ENCODE assay signal across 7 mouse cellular contexts in genomic region chr15:77839529-77840286, GRCm38 (mm10). TPM values are rescaled to one million over a fixed set of nuclear protein-coding genes. Genes with fewer than 3 reads are reported as not detected.
DNase-seq lines count a peak whose midpoint lies in the region; ATAC-seq lines count a peak whose summit lies in the region.

No protein-coding gene starts in this region.

- H3K36me3 ChIP-seq in lung, embryonic 15.5 days: no peaks in the 10 kb centered on the region
- no peaks in the 10 kb centered on the region for H3K36me3 ChIP-seq in embryonic facial prominence, embryonic 14.5 days (ENCODE audit: control insufficient read depth, insufficient read depth, low read length)
- H3K36me3 ChIP-seq in intestine, embryonic 14.5 days (ENCODE audit: control insufficient read depth, insufficient read depth, low read length): no peaks in the 10 kb centered on the region
- no peaks in the 10 kb centered on the region for H3K36me3 ChIP-seq in neural tube, embryonic 14.5 days (ENCODE audit: control insufficient read depth, insufficient read depth, low read length)

- peaks cover 66% of the 10 kb centered on the region for H3K4me1 ChIP-seq in lung, embryonic 15.5 days
- H3K4me1 ChIP-seq in embryonic facial prominence, embryonic 14.5 days (ENCODE audit: control insufficient read depth, insufficient read depth, low read length): peaks cover 42% of the 10 kb centered on the region
- H3K4me1 ChIP-seq in intestine, embryonic 14.5 days (replicated peaks; ENCODE audit: control insufficient read depth, insufficient read depth, low read length): peaks cover 60% of the 10 kb centered on the region
- peaks cover 26% of the 10 kb centered on the region for H3K4me1 ChIP-seq in neural tube, embryonic 14.5 days (ENCODE audit: control insufficient read depth, insufficient read depth, low read length)

- peak overlapping the region; percentile 97 for H3K27ac ChIP-seq in lung, embryonic 15.5 days
- H3K27ac ChIP-seq in embryonic facial prominence, embryonic 14.5 days (replicated peaks; ENCODE audit: low read depth, low read length): peak overlapping the region; percentile 61
- H3K27ac ChIP-seq in intestine, embryonic 14.5 days (ENCODE audit: low read depth): peak overlapping the region; percentile 92
- no peak overlapping the region for H3K27ac ChIP-seq in neural tube, embryonic 14.5 days (ENCODE audit: low read depth, low read length)

- no peaks in the 10 kb centered on the region for H3K9me3 ChIP-seq in lung, embryonic 15.5 days
- H3K9me3 ChIP-seq in embryonic facial prominence, embryonic 14.5 days (ENCODE audit: control insufficient read depth, low read length): no peaks in the 10 kb centered on the region
- no peaks in the 10 kb centered on the region for H3K9me3 ChIP-seq in intestine, embryonic 14.5 days (ENCODE audit: control insufficient read depth, low read length)
- H3K9me3 ChIP-seq in neural tube, embryonic 14.5 days (ENCODE audit: control insufficient read depth, low read length): no peaks in the 10 kb centered on the region

- H3K4me2 ChIP-seq in lung, embryonic 15.5 days: peak overlapping the region; percentile 84
- H3K4me2 ChIP-seq in embryonic facial prominence, embryonic 14.5 days (ENCODE audit: low read depth, low read length): peak overlapping the region; percentile 70
- H3K4me2 ChIP-seq in intestine, embryonic 14.5 days (ENCODE audit: low read length): peak overlapping the region; percentile 86
- peak overlapping the region; percentile 85 for H3K4me2 ChIP-seq in neural tube, embryonic 14.5 days (ENCODE audit: low read depth, low read length)

- ATAC-seq in lung, embryonic 15.5 days (ENCODE audit: borderline replicate concordance, extremely low read depth, low FRiP score, low TSS enrichment): no peak
- no peak for ATAC-seq in embryonic facial prominence, embryonic 14.5 days (ENCODE audit: low read depth)
- no peak for ATAC-seq in intestine, embryonic 14.5 days (replicated peaks; ENCODE audit: low FRiP score, low TSS enrichment, low read depth)
- no peak for ATAC-seq in neural tube, embryonic 14.5 days (ENCODE audit: low read depth)

- no peaks in the 10 kb centered on the region for H3K27me3 ChIP-seq in lung, embryonic 15.5 days
- H3K27me3 ChIP-seq in embryonic facial prominence, embryonic 14.5 days (replicated peaks; ENCODE audit: control insufficient read depth, insufficient read depth, low read length): no peaks in the 10 kb centered on the region
- no peaks in the 10 kb centered on the region for H3K27me3 ChIP-seq in intestine, embryonic 14.5 days (replicated peaks; ENCODE audit: control insufficient read depth, insufficient read depth, low read length)
- H3K27me3 ChIP-seq in neural tube, embryonic 14.5 days (ENCODE audit: control insufficient read depth, insufficient read depth, low read length): no peaks in the 10 kb centered on the region

- H3K4me3 ChIP-seq in lung, embryonic 15.5 days: peak overlapping the region; percentile 87
- peak overlapping the region; percentile 93 for H3K4me3 ChIP-seq in embryonic facial prominence, embryonic 14.5 days (ENCODE audit: low read depth, low read length)
- H3K4me3 ChIP-seq in intestine, embryonic 14.5 days (ENCODE audit: low read depth, low read length): peak overlapping the region; percentile 90
- peak overlapping the region; percentile 7; the same call in 1 of the 2 replicates for H3K4me3 ChIP-seq in neural tube, embryonic 14.5 days (ENCODE audit: low read depth, low read length)

- WGBS in lung, embryonic 15.5 days: 18% methylated on average over 10 of the region's 10 CpGs
- WGBS in embryonic facial prominence, embryonic 14.5 days: 17% methylated on average over 10 of the region's 10 CpGs
- WGBS in intestine, embryonic 14.5 days: 14% methylated on average over 10 of the region's 10 CpGs
- 10% methylated on average over 10 of the region's 10 CpGs for WGBS in neural tube, embryonic 14.5 days

- no peak for DNase-seq in lung, postnatal 14 days
- no peak for DNase-seq in embryonic facial prominence, embryonic 14.5 days (ENCODE audit: low spot score)
- DNase-seq in intestine, embryonic 14.5 days (ENCODE audit: low spot score): no peak
- DNase-seq in right cerebral cortex, adult 2 months (ENCODE audit: low spot score in 2 of 2): no peak
- no peak for DNase-seq in spleen, postnatal 14 days (ENCODE audit: low spot score in 2 of 2)

- peak overlapping the region; percentile 97 for H3K9ac ChIP-seq in lung, embryonic 15.5 days
- H3K9ac ChIP-seq in embryonic facial prominence, embryonic 14.5 days (ENCODE audit: low read depth, low read length): peak overlapping the region; percentile 20; the same call in 1 of the 2 replicates
- H3K9ac ChIP-seq in intestine, embryonic 14.5 days (ENCODE audit: low read length): peak overlapping the region; percentile 95
- H3K9ac ChIP-seq in neural tube, embryonic 14.5 days (replicated peaks; ENCODE audit: low read depth, low read length): peak overlapping the region; percentile 25; the same call in 1 of the 2 replicates

RNA-seq across cellular contexts. Expression of gene Myh9, which starts 2.3 kb away (rescaled TPM):
- polyA plus RNA-seq in lung, embryonic 15.5 days (2015; fragmentation: Nextera tagmentation; extraction: Ambion mirVana): 62.5 and 67.7 TPM in 2 replicates
- polyA plus RNA-seq in embryonic facial prominence, embryonic 14.5 days (2014; fragmentation: Nextera tagmentation; extraction: Ambion mirVana): 48.8 and 53.7 TPM in 2 replicates
- 67.9 and 72.2 TPM in 2 replicates for polyA plus RNA-seq in intestine, embryonic 14.5 days (2014; fragmentation: Nextera tagmentation; extraction: Ambion mirVana)
- 9.5 and 13.8 TPM in 2 replicates for polyA plus RNA-seq in neural tube, embryonic 14.5 days (2014; fragmentation: Nextera tagmentation; extraction: Ambion mirVana)

Comparison
In these comparisons a context has a peak if more than half of its experiments do, and no peak if none do; other contexts are left out.
1. H3K4me3 ChIP-seq: peak in every context shown above with its lines; median percentile 93 in embryonic facial prominence, embryonic 14.5 days; 90 in intestine, embryonic 14.5 days; 87 in lung, embryonic 15.5 days; 7 in neural tube, embryonic 14.5 days.
2. H3K9ac ChIP-seq: peak in every context shown above with its lines; median percentile 97 in lung, embryonic 15.5 days; 95 in intestine, embryonic 14.5 days; 25 in neural tube, embryonic 14.5 days; 20 in embryonic facial prominence, embryonic 14.5 days.